Mouse (Mus musculus): ENCODE results near the gene Psmd6.

The Psmd6 gene

DNA sequence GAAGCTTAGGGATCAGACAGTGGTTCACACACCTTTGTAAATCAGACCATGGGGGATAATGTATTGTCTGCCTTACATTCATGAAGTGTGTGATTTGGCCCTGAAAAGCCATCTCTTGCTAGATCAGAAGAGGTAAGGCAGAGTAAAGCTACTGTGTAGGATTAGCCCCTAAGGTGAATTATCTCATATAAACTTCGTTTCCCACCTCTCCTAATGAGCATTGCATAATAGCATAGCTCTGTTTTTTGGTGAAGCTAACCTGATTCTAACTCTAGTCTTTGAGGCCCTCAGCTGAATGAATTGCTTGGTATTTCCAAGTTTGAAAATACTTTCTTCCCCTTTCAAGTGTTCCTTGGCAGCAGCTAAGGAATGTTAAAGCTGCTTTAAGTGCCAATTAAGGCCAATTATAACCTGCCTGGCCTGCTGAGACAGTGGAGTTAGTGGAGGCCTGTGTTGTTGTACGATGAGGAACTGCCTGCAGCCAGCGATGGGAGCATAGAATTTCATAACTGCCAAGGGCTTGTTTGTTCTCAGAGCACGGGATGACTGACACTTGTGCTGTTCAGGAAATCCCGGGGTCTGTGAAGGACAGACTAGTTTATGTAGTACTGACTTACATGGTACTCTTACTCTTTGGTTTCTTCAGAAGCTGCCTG is 56.2 kb downstream of the Psmd6 start:
- no peak for DNase-seq (ENCODE audit: low spot score in 2 of 2)

DNA sequence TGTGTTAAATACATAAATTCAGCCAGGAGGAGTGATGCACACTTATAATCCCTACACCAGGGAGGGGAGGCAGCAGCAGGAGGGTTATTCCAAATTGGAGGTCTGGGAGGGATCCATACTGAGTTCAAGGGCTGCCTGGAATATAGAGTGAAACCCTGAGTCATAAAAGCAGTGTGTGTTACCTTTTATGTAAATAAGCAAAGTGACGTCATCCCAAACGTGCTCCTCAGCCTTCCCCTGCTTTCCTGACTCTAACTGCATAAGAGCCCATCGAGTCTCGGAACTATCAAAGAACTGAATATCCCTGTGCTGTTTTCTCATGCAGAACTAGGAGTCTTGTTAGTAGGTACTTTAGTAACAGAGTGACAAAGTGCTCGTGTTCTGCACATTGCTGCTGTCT is 57.4 kb downstream of the Psmd6 start:
- no peak for DNase-seq (ENCODE audit: low spot score in 2 of 2)

DNA sequence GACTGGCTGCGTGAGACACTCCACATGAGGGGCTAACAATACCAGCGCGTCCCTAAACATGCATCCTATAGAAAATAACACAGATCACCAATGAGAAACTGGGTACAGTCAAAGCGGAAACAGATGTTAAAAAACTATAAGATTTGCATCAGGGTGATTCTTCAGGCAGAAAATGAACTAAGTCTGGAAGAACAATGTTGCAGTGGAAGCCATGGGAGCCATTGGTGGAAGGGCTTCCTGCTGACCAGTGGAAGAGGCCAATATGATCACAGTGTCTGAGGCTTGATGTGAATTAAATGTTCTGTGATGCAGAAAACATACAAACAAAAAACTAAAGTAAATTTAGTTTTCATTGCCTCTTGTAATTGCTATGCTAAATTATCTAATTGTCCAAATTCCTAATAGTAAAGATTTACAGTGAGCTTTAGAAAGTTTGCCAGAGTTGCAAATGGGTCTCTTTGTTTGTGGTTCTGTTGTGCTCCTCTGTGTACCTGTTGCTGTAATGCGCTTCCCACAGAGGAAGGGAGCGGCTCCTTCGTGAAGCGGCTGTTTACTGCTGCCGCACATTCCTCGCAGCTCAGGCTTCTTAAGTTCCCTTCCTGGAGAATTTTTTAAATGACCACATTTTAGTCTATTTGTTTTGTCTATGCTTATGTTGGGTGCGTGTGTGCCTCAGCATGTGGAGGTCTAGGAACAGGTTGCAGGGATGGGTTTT is 58.1 kb downstream of the Psmd6 start:
- no peak for DNase-seq (ENCODE audit: low spot score in 2 of 2)
